In genomic region chr3:70460811-70461210, GRCm38 (mm10) we compare ENCODE assay signal across 12 mouse cellular contexts.
"Had no signal": no experiment of that assay in that cellular context is flagged by ENCODE, and none has a peak within 500 bp of the region (broad histone marks: within the 10 kb centered on the region; RNA-seq: fewer than 3 reads in every experiment).

No protein-coding gene starts in this region.

- DNase-seq: left cerebral cortex, postnatal 4 days; liver; liver, embryonic 13.5 days; liver, postnatal 0 days; lung, adult 18-20 months; lung, adult 2 months; lung, embryonic 14.5 days; lung, postnatal 10 days; lung, postnatal 14 days; lung, postnatal 36 days; lung, postnatal 4 days; midbrain, embryonic 14.5 days had no signal
